Mouse (Mus musculus): ENCODE measurements around the gene Cxcl10.

DNA sequence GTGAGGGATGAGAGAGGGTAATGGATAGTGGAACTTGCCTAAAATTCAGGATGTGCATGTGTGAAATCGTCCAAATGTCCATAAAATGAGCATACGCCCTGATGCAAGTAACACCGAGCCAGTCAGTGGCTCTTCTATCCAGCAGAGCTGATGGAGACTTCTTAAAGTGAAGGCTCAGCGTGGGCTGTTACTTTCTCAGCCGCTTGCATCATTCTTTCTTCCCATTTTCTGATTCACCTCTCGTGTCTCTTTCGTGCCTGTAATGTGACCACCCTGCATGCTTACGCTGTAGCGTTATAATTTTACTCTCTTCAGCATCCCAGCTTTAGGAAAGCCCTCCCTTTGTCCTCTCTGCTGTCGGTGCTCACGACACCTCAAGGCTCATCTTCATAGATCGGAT is 17.6 kb downstream of the Cxcl10 start:
- TF ChIP-seq POLR2A (IDR thresholded peaks at IDR 0.05; ENCODE audit: insufficient read length, low read depth) (no peak), POLR2AphosphoS2 (IDR thresholded peaks at IDR 0.05; ENCODE audit: insufficient read length, low read depth) (no peak), CEBPB (IDR thresholded peaks at IDR 0.05; ENCODE audit: insufficient read depth, poor library complexity, severe bottlenecking) (no peak), TCF12 (IDR thresholded peaks at IDR 0.05; ENCODE audit: insufficient read depth, poor library complexity, severe bottlenecking) (no peak), USF1 (IDR thresholded peaks at IDR 0.05; ENCODE audit: low read depth) (no peak), MYOG (IDR thresholded peaks at IDR 0.05; ENCODE audit: control insufficient read depth in 1 of 3, insufficient read depth in 1 of 3, insufficient read length in 2 of 3, low read depth in 2 of 3) (no peak)

All from myocyte (in vitro differentiated cells).